Mouse (Mus musculus) A20 (cell line): ENCODE measurements at regions not wholly inside any gene's neighbourhood (a gene's known extent, or its start where the extent isn't known, plus 50 kb on each side); places are given as distances from the start of the nearest gene placed in this dataset.

Source experiments
- DNase-seq: peaks from one replicate; pipeline ENCODE4 v3.0.0-alpha.2; 2011; ENCODE audit warnings: low read depth, low spot score

GRCm38 (mm10) chr13:28794547-28794946 is 159.0 kb downstream of the Sox4 start:
- no peak for DNase-seq

DNA sequence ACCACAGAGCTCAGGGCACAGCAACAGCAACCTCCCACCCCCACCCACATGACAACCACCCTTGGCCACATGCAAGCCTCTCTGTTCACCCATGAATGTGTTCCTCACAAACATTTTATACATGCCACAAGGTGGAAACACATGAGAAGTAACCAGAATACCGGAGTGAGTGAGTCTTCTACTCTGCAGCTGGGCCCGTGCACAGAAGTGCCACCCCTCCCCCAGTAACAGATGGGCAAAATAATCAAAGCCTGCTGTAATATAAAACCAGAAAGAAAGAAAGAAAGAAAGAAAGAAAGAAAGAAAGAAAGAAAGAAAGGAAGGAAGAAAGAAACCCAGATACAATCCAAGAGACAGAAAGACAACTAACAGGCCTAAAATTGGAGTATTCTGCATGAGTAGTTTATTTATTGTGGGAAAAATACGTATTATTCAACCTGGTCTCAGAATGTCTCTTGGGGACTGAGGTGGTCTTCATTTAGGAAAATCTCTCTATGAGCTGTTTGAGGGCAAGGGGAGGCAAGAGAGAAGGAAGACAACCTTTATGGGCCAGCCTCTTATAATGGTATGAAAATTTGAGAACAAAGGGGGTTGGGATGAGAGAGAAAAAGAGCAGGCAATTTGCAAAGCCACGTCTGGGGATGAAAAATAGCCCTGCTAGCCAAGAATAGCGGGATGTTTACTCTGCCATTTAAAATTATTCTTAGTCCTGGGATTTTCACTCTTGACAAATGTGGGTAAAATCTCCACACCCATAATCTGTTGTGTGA is 160.2 kb downstream of the Sox4 start:
- DNase-seq: no peak

- DNase-seq: no peak
Measured at GRCm38 (mm10) chr13:28792461-28793165, 160.9 kb downstream of the Sox4 start.

GRCm38 (mm10) chr13:28790381-28790780 is 163.1 kb downstream of the Sox4 start:
- DNase-seq: no peak

DNA sequence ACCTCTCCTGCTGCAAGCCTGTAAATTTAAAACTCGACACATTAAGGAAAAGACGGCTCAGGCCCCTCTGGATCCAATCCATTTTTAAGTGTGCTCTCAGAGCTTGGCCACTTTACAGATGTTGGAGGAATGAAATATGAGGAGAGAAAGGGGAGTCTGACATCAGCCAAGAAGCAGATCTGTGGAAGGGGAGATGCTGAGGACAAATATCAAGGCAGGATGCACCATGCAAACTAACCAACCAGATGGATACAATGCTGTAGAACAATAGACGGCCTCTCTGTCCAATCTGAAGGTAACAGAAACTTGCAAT is 166.2 kb downstream of the Sox4 start:
- no peak for DNase-seq

DNA sequence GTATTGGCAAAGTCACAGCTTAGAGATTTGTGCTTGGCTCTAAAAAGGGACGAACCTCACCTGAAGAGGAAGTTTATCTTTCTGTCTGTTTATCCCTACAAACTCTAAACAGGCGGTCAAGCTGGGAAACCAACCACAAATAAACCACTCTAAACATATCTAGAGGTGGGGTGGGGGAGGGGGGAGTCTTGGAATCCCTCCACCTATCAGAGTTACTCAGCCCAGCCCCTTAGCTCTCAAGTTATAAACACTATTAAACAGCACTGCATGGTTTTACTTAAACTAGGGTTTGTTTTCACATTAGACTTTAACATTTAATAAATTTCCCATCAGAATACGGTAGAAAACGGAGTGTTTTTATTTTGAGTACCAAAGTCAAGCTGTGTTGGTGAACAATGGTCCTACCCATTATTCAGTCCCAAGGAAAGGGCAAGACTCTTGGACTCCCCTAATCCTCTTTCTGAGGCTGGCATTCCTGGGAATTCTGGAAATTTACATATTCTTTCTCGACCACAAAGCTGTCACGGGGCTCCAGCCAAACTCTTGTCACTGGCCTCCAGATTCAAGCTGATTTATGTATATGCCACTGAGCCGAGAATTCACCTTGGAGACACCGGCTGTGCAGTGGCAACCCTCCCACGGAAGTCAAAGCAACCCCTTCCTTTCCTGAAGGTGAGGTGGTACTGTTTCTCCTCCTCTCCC is 166.7 kb downstream of the Sox4 start:
- no peak for DNase-seq

DNA sequence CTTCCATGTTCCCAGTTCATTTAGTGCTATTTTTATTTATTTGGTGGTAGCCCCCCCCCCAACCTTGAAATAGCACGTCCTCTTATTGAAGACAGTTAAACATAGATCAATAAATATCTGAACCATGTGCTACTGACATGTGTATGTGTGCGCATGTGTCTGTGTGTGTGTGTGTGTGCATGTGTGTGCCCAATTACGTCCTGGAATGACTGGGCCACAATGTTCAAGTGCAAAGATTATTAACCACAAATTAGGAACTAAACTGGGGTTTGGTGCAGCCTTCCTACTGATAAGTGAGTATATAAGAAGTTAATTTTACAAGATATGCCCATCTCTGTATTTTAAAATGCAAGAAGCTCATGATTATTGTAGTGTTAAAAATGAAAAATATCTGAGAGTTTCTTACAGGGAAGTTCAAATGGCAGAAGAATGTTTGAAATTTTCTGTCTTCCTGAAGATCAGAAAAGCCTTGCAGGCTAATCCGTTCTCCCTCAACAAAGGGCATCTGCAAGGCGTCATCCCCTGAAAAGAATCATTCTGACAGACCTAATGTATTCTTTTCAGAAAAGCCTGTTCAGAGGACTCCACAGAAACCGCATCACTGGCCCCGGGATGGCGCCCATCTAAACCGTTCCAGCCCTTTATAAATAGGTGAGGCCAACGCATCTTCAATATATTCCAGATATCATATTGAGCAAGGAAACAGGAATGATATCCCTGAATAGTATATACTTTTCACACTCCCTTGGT is 170.8 kb downstream of the Sox4 start:
- no peak for DNase-seq

DNA sequence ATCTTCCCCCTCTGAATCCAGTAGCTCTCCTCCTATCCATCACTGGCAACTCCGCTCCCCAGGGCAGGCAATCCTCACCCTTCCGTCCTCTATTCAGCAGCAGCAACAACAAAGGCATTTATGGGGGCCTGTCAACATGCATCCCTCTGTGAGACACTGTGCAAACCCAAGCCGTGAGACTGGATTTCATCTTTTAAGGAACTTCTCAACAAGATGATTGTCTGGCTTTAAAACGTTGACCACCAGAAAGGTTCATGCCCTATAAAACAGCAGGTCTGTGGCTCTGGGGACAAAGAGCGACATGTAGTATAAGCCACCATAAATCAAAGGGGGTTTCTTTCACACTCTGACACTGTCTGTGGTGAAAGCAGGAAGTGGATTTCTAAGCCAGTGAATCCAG is 171.4 kb downstream of the Sox4 start:
- no peak for DNase-seq

- no peak for DNase-seq
Measured at GRCm38 (mm10) chr13:28781660-28782059, 171.9 kb downstream of the Sox4 start.

GRCm38 (mm10) chr13:28780462-28780861 is 173.1 kb downstream of the Sox4 start:
- DNase-seq: no peak

DNA sequence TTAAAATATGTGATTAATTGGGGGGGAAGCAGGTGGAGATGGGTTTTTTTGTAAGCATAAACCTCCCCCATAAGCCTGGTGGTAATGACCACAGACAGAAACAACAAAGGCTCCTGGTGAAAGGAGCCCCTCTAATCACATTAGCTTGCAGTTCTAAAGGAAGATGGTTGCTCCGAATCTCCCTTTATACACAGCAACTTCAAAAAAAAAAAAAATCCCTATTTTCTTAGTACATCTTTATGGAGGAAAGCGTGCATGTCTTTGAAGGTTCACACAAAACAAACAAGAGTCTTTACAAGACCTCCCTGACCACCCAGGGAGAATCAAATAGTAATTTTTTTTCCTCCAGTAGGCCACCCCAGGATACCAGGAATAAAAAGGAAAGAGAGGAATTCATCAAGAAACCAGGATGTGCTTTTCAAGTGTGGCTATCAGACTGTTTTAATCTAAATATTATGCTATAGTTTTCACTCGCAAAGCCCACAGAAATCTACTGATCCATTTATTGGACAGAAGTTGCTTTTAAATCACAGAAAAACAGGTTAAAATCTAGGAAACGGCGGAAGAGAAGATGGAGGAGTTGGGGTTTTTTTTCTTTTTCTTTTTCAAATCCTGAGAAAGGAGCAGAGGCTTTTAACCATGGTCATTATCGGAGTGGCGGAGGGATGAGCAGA is 178.2 kb downstream of the Sox4 start:
- no peak for DNase-seq

GRCm38 (mm10) chr13:28774649-28775048 is 178.9 kb downstream of the Sox4 start:
- no peak for DNase-seq

- DNase-seq: no peak
Measured at GRCm38 (mm10) chr13:28773466-28773865, 180.0 kb downstream of the Sox4 start.

GRCm38 (mm10) chr13:28770531-28770930 is 183.0 kb downstream of the Sox4 start:
- no peak for DNase-seq

DNA sequence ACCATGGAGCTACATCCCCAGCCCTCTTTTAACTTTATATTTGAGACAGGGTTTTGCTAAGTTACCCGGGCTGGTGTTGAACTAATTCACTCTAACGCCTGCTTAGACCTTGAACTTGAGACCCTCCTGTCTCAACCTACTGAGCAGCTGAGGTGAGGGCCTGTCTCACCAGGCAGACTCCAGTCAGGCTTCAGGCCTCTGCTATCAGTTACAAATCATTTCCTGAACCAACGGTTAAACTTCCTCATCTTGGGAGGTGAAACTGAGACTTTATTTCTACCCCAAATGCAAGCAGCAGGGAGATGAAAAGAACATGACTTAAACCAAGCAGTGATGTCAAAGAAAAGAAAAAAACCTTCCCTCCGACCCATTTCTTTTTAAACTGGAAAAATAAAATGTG is 183.5 kb downstream of the Sox4 start:
- no peak for DNase-seq

GRCm38 (mm10) chr13:28768717-28769426 is 184.6 kb downstream of the Sox4 start:
- no peak for DNase-seq

DNA sequence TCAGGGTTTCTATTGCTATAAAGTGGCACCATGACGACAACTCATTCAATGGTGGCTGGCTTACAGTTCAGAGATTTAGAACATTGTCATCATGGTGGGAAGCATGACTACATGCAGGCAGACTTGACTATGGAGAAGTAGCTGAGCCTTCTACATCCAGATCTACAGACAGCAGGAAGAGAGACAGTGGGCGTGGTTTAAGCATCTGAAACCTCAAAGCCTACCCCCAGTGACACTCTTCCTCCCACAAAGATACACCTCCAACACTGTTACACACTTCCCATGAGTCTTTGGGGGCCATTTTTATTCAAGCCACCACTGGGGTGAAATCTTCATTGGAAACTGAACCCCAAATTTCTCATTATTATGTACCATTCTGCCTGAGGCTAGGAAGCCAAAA is 191.0 kb downstream of the Sox4 start:
- DNase-seq: no peak

DNA sequence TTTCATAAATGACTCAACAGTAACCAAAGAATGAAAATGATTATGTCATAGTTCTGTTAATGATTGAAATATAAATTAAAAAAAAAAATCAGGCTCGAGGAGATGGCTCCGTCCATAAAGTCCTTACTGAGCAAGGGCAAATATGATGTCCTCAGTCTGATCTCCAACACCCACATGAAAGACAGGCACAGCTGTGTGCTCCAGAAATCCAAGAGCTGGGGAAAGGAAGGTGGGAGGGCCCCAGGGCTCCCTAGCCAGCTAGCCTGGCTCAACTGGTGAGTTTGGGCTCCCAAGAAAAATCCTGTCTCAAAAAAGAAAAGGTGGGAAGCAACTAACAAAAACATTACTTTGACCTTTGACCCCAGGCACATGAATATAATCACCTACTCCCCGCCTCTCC is 194.5 kb downstream of the Sox4 start:
- no peak for DNase-seq

DNA sequence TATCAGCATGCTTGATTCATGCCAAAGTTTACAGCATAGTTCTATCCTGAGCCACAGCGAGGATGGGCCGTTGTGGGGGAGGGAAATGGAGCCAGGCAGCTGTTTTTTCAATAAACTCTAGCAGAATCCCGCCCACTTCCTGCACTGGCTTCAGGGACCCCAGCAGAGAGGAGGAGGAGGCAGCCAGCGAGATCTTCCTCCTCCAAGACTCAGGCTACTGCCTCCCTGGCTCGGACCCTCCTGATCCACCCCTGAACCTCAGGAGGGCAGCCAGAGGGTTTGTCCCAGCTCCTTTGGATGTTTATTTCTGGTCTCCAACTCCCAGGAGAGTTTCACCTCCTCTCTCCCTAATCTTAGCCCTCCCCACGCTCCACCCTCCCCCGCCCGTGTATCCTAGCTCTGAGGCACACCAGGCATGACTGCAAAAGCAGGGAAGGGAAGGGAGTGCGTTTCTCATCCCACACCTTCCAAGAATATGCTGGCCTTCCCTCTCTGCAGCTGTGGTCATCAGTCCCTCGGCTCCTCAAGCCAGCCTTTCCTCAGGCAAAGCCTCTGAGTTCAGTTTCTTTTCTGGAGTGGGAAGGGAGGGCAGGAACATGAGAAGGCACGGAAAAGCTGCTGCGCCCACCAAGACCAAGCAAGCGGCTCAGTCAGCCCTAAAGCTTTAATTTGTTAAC is 195.5 kb downstream of the Sox4 start:
- DNase-seq: no peak
